Mouse (Mus musculus): ENCODE measurements around the gene Coro2a.
"Not testable (repeated sequence)": the region's sequence is repeated elsewhere in the genome, so short reads cannot be mapped to it uniquely, and the experiment has no call there.

Coro2a gene

DNA sequence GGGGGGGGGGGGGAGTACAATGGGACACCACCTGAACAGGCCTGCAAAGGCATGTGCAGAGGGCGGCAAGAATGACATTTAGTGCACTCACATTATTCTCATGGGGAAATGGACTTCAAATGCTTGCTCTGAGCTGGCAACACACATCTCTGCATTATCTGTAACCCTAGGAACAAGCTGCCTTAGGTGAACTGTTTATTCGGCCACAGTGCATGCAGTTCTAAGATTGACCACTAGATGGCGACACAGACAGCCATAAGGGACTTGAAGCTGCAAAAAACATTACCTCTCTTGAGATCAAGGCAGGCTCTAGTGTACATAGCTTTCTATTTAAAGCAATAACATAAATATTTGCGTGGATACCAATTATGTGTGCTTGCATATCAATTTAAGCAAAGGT, 9.2 kb upstream of the Coro2a start:
- DNase-seq: peak; percentile 95

DNA sequence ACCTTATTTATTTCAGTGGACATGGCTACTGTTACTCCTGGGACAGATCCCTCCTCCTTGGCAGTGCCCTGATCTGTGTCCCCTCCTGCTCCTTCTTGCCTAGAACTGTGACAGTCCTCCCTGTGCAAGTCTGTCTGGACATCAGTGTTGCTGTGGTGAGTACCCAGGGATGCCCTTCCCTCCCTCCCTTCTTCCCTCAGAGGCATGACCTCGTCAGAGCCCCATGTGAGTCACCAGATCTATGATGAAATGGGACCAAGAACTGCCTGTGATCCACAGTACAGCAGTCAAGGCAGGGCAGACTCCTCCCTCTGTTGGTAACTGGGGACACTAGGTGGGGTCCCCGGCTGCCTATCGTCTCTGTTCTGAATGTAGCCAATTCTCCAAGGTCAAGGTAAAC, 5.6 kb upstream of the Coro2a start:
- no peak for DNase-seq

DNA sequence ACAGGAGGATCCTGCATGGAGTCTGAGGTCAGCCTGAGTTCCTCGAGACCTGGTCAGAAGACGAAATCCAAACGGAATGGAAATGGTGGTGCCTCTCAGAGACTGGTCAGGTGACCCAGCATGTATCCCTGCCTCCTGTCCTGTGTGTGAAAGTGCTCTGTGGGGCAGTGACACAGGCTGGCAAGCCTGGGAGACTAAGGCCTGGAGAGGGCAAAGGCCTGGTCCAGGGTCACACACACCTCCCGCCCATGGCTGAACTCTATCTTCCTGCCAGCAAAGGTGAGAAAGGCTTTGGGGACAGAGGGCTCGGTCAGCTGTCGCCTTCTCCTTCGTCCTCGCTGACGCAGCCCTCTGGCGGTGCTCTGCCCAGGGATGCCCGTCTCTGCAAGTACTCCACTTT, 3.4 kb upstream of the Coro2a start:
- DNase-seq: no peak

DNA sequence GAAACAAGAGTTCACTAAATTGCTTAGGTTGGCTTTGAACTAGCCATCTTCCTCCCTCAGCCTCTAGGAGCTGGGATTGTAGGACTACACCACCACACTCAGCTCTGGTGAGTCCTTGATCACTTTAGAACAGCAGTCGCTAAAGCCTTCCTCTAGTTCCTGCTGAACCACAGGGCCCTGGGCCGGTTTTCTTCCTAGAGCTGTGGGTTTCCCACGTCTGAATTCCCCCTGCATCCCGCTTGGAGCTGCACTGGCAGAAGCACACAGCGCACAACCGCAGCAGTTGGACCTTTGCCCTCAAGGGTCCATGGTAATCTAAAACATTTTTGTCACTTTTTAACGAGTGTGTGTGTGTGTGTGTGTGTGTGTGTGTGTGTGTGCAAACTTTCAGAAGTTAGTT, 702 bp upstream of the Coro2a start:
- peak; percentile 78 for DNase-seq

- DNase-seq: peak; percentile 91
Measured at GRCm38 (mm10) chr4:46601258-46601843, 651 bp downstream of the Coro2a start.

DNA sequence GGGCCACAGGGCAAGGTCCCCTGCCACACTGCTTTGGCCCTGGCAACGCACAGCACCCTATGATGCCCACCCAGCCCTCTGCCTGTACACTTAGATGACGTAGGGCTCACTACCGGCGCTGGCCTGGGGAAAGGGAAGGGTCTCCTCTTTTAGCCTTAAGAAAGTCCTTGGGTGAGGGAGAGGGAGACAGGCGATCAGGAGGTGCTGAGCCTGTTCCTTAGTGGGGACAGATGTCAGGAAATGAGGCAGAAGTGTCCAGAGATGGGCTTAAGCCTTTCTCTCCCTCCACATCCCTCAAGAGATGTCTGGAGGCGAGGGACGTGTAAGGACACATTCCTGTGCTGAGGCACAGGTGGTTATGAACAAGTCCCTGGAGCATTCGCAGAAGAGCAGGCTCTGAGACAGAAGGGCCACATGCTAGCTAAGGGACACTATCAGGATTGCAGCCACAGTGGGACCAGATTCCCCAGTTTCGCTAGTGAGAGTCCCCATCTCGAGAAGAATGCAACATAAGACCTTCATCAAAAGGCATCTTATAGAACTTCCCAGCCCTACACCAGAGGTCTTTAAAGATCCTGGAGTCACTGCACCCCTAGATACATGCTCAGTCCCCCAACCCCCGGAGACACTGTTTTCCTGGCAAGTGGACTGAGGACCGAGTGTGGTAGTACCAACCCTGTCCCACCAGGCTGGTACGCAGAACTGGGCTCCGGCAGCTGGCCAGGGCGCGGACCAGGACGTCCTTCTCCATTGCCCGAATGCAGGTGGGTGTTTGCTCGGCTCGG, 1.3 kb downstream of the Coro2a start:
- DNase-seq: peak; percentile 80

- peak; percentile 39 for DNase-seq
Measured at GRCm38 (mm10) chr4:46599609-46600008, 2.4 kb downstream of the Coro2a start.

GRCm38 (mm10) chr4:46598981-46599380, 3.0 kb downstream of the Coro2a start:
- DNase-seq: peak; percentile 80

DNA sequence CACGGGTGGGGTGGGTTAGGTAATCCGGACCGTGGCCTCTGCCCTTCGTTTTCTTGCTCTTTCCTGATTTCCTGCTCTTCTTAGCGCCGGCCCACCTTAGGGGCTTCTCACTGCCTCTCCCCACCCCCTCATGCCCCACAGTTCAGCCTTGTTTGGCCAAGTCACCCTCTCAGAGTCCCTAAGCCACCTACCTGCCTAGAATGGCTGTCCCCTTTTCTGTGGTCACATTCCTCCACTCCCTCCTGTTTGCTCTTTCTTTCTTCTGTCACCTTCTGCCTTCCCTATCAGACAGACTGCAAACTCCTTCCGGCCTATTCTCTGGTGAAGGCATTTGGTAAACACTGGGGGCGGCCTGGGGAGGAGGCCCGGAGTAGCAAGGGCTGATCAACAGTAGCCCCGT, 3.9 kb downstream of the Coro2a start:
- peak; percentile 62 for DNase-seq

DNA sequence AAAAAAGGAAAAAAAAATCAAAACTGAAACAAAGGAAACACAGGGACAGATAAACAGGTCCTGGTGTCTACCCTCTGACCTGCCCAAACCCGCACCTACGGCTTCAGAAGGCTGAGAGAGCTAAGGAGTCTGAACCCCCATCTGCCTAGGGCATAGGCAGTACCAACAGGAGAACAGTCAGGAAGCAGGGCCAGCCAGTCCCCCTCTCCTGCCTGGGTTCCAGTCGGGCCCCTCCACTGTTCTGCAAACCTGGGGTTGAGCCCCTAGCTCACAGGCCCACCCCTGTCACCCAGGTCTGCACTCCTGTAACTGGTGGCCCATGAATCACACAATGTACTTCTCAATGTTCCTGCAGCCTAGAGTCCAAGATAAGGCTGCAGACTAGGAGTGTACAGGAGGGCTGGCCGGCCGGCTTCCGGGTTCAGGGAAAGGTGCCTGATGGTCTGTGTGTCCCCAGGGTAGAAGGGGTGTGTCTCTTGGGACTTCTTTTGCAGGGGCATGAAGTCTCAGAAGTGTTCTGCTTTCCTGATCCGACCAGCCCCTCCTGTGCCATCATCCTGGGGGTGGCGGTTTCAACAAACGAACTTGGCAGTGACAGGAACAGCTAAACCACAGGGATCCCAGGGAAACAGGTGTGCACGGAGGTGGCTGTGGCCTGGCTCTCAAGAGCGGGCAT, 4.6 kb downstream of the Coro2a start:
- DNase-seq: peak; percentile 73

DNA sequence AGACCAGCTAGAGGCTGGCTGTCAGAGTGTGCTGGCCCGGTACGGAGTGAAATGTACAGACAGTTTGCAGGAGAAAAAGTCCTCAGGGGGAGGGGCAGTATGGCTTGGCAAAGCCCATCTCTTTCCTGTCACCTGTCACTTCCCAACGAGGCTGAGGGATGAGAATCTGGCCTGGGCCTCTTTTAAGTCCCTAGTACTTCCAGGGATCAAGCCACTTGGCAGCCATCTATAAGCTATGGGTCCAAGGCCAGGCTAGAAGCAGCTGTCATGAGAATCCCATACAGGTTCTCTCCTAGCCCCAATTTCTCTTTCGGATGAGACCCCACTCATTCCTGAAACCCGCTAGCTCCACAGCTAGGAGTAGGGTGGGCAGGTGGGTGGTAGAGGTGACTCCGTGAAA, 5.6 kb downstream of the Coro2a start:
- DNase-seq: peak; percentile 84

DNA sequence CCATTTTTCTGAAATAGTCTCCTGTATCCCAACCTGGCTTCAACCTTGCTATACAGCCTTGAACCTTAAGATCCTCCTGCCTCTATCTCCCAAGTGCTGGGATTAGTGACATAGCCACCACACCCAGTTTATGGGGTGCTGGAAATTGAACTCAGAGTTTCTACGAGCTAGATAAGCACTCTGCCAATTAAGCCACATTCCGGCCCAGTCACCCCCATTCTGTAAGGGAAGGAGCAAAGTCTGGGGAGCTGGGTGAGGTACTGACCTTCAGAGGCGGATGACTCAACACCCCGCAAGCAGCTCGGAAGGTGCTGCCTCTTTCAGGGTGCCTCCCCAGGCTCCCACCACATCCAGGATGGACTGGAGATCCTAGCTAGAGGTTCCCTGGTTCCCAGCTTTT, 7.9 kb downstream of the Coro2a start:
- peak; percentile 68 for DNase-seq

GRCm38 (mm10) chr4:46593472-46593871, 8.5 kb downstream of the Coro2a start:
- peak; percentile 74 for DNase-seq

DNA sequence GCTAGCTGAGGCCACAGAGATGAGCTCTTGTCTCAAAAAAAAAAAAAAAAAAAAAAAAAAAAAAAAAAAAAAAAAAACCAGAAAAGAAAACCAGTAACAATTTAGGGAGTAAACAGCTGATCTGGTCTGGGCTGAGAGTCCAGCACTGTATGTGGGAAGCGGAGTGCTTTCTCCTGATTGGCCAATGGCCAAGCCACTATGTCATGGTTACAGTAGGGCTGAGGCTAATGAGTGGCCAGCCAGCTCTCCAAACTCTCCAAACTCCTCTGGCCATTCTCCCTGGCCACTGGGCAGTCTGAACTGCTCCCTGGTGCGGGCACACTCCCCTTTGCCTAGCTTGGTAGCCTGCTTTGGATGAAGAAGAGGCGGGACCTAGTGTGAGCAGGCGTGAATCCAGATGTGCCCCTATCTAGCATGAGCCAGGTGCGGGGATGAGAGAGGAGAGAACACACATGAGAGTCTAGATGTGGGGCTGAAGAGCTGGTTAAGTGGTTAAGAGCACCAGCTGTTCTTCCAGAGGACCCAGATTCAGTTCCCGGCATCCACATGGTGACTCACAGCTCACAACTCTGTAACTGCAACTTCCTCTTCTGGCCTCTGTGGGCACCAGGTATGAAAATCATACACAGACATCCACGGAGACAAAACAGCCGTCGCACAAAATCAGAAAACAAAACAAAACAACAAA, 10.0 kb downstream of the Coro2a start:
- peak; percentile 90 for DNase-seq

GRCm38 (mm10) chr4:46590810-46591209, 11.2 kb downstream of the Coro2a start:
- DNase-seq: peak; percentile 63

GRCm38 (mm10) chr4:46589946-46590684, 11.9 kb downstream of the Coro2a start:
- peak; percentile 79 for DNase-seq

DNA sequence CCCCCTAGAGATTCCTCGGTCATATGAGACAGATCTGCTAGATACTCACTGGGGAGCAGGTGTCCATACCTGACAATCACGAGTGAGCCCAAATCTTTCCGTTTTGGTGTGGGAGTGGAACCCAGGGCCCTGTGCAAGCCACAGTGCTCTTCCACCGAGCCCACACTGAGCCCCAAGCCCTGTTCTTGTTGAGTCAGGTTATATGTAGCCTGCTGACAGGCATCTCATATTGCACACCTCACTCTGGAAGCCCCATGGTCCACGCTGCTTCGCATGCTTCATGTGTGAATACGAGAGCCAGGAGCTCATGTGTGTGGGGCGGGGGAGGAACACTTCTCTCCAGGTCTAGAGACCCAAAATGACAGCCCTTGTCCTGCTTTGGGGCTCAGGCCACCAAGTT, 12.9 kb downstream of the Coro2a start:
- DNase-seq: peak; percentile 72

GRCm38 (mm10) chr4:46586473-46586872, 15.5 kb downstream of the Coro2a start:
- DNase-seq: peak; percentile 76

- peak; percentile 85 for DNase-seq
Measured at GRCm38 (mm10) chr4:46585811-46586190, 16.2 kb downstream of the Coro2a start.

DNA sequence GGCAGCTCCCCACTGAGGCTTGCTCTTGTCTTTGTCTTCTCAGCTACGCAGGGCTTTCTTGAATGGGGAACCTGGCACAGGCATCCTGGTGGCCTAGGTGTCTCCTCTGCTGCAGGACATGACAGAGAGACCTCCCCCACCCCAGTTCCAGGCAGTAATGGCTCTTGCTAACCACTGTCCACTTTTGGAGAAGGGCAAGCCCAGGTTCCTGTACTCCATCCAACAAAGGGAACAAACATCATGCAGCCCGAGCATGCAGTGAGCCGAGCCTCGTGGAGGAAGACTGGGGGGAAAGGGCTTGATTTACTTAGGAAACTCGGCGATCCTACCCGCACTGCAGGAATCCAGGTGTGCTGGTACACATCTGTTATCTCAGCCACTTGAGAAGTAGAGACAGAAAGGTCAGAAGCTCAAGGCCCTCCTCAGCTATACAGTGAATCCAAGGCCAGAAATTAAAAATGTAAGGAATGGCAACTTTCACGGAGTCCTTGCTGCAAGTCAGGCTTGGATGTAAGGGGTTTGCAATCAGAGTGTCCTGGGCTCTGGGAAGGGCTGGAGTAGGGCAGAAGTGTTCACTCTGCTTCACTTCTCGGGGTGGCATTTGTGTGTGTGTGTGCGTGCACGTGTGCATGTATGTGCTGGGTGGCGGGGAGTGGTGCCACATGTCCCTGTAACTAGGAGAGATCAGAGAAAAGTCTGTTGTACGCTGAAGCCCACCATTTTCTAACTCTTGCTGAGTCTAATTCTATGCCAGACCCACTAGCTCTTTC, 16.8 kb downstream of the Coro2a start:
- peak; percentile 52 for DNase-seq

DNA sequence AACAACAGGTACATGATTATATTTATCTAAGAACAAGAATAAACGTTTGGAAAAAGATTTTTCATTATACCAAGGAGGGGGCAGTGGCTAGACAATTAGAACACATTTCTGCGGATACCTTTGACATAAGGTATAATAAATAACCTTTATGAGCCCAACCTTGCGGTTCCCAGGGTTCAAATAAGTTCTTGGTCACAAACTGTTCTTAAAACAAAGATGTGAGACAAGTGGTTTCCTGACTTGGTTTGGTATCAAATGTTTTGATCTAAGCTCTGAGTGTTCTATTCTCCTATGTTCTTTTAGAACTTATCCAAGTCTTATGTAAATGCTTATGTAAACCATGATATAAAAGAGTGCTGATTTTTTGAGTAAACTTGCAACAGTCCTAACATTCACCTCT, 17.5 kb downstream of the Coro2a start:
- DNase-seq: peak; percentile 4

- DNase-seq: not testable (repeated sequence)
Measured at GRCm38 (mm10) chr4:46584084-46584483, 17.9 kb downstream of the Coro2a start.

Data from heart, adult 11 months (tissue).